Mouse (Mus musculus): ENCODE results near the gene Nectin3. TPM values are rescaled to one million over a fixed set of nuclear protein-coding genes. Genes with fewer than 3 reads are reported as not detected.

Gene Nectin3
- 9.4 and 11.3 TPM in 2 replicates for polyA plus RNA-seq (2012; rRNA removed)

- TF ChIP-seq CTCF (IDR thresholded peaks at IDR 0.05; ENCODE audit: borderline replicate concordance, insufficient read depth, low read depth, low read length), result no peak
- TF ChIP-seq POLR2A (IDR thresholded peaks at IDR 0.05; ENCODE audit: borderline replicate concordance, insufficient read depth, low read length), result 0 out of 2 replicates have a peak, but pooled peaks have one; percentile 1
- Histone ChIP-seq H3K4me3 (replicated peaks; ENCODE audit: insufficient read depth, low read depth, low read length) (peak within 1 kb of the TSS; percentile 64), H3K27me3 (ENCODE audit: control insufficient read depth, insufficient read depth, low read length) (no peaks in the 10 kb centered on the region), H3K4me1 (ENCODE audit: control insufficient read depth, insufficient read depth, low read length) (no peaks in the 10 kb centered on the region; the same call in 1 of the 2 replicates), H3K27ac (ENCODE audit: insufficient read depth, low read length) (peak within 1 kb of the TSS; percentile 95)
- DNase-seq, result no peak
- whole genome bisulfite sequencing, result 1% methylated on average over 4 of the region's 4 CpGs
Observed at GRCm38 (mm10) chr16:46498421-46498789, at the start of gene Nectin3. TSS of gene Nectin3 (minus strand) at chr16:46498525.

GRCm38 (mm10) chr16:46538092-46538491, 39.8 kb upstream of the Nectin3 start:
- H3K27me3 ChIP-seq (ENCODE audit: control insufficient read depth, insufficient read depth, low read length), result no peaks in the 10 kb centered on the region
- no peak overlapping the region for H3K4me3 ChIP-seq (replicated peaks; ENCODE audit: insufficient read depth, low read depth, low read length)
- no peaks in the 10 kb centered on the region for H3K4me1 ChIP-seq (ENCODE audit: control insufficient read depth, insufficient read depth, low read length)
- no peak for DNase-seq
- WGBS, result 93% methylated on average over 3 of the region's 3 CpGs
- no peak overlapping the region for H3K27ac ChIP-seq (ENCODE audit: insufficient read depth, low read length)
- TF ChIP-seq POLR2A (IDR thresholded peaks at IDR 0.05; ENCODE audit: borderline replicate concordance, insufficient read depth, low read length), result no peak
- no peak for TF ChIP-seq CTCF (IDR thresholded peaks at IDR 0.05; ENCODE audit: borderline replicate concordance, insufficient read depth, low read depth, low read length)

DNA sequence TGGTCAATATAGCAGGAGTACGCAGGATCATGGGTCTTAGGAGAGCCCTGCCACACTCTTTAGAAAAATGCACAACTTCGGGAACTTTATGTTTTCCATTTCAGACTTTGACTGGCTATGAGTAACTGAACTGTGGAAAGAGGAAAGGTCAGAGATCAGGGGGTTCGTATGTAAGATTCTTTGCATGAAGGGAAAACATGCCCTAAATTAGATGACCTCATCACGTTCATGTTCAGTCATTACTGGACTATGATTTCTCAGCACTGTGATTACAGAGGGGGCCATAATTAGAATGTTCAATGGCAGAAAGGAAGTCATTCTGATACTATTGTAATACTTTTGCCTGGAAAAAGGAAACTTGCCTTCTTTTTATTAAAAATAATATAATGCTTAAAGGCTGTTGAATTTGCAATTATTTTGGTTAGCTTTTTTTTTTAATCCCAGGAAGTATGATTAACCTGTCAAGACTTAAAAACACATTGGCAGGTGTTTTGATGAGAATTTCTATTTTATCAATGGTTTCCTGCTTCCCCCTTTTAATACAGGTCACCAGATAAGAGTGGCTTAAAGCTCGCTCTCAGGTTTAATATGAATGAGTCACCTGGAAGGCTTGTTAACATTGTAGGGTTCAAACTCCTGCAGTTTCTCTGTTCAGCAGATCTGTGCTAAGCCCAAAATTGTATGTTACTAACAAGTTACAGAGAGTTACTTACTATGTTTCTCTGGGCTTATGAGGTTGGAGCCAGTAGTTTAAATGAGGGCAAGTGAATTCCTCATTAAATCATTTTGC, 34.3 kb upstream of the Nectin3 start:
- no peaks in the 10 kb centered on the region for H3K4me1 ChIP-seq (ENCODE audit: control insufficient read depth, insufficient read depth, low read length)
- 93% methylated on average over 5 of the region's 5 CpGs for WGBS
- no peak for DNase-seq
- H3K27me3 ChIP-seq (ENCODE audit: control insufficient read depth, insufficient read depth, low read length), result no peaks in the 10 kb centered on the region
- no peak overlapping the region for H3K27ac ChIP-seq (ENCODE audit: insufficient read depth, low read length)
- TF ChIP-seq POLR2A (IDR thresholded peaks at IDR 0.05; ENCODE audit: borderline replicate concordance, insufficient read depth, low read length) (no peak), CTCF (IDR thresholded peaks at IDR 0.05; ENCODE audit: borderline replicate concordance, insufficient read depth, low read depth, low read length) (no peak)
- no peak overlapping the region for H3K4me3 ChIP-seq (replicated peaks; ENCODE audit: insufficient read depth, low read depth, low read length)

- 58% methylated on average over 3 of the region's 3 CpGs for WGBS
- Histone ChIP-seq H3K4me1 (ENCODE audit: control insufficient read depth, insufficient read depth, low read length) (no peaks in the 10 kb centered on the region), H3K4me3 (replicated peaks; ENCODE audit: insufficient read depth, low read depth, low read length) (no peak overlapping the region), H3K27me3 (ENCODE audit: control insufficient read depth, insufficient read depth, low read length) (no peaks in the 10 kb centered on the region), H3K27ac (ENCODE audit: insufficient read depth, low read length) (no peak overlapping the region)
- TF ChIP-seq POLR2A (IDR thresholded peaks at IDR 0.05; ENCODE audit: borderline replicate concordance, insufficient read depth, low read length), result no peak
- TF ChIP-seq CTCF (IDR thresholded peaks at IDR 0.05; ENCODE audit: borderline replicate concordance, insufficient read depth, low read depth, low read length), result no peak
- no peak for DNase-seq
Observed at GRCm38 (mm10) chr16:46531023-46531422, 32.7 kb upstream of the Nectin3 start.

GRCm38 (mm10) chr16:46520885-46521417, 22.6 kb upstream of the Nectin3 start:
- DNase-seq, result no peak
- Histone ChIP-seq H3K4me1 (ENCODE audit: control insufficient read depth, insufficient read depth, low read length) (no peaks in the 10 kb centered on the region), H3K4me3 (replicated peaks; ENCODE audit: insufficient read depth, low read depth, low read length) (no peak overlapping the region), H3K27ac (ENCODE audit: insufficient read depth, low read length) (no peak overlapping the region), H3K27me3 (ENCODE audit: control insufficient read depth, insufficient read depth, low read length) (no peaks in the 10 kb centered on the region)
- TF ChIP-seq POLR2A (IDR thresholded peaks at IDR 0.05; ENCODE audit: borderline replicate concordance, insufficient read depth, low read length) (no peak), CTCF (IDR thresholded peaks at IDR 0.05; ENCODE audit: borderline replicate concordance, insufficient read depth, low read depth, low read length) (no peak)
- WGBS, result 79% methylated on average over 5 of the region's 5 CpGs

DNA sequence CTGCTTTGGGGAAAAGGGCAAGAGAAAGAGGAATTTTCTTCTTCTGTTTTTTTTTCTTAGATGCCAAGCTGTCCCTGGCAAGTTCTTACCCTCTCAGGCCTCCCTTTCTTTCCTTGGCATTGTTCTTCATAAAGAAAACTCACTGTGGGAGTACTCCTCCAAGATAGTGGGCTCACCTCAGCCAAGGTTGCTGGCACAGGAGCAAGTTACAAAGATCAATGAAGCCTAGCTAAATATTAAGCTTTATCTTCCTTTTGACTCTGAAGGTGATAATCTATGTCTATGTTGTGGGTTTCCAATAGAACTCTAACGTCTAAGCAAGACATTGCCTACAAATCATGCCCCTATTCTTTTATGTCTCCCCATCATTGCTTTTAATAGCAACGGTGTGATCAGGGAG, 21.3 kb upstream of the Nectin3 start:
- TF ChIP-seq POLR2A (IDR thresholded peaks at IDR 0.05; ENCODE audit: borderline replicate concordance, insufficient read depth, low read length), result no peak
- no peak for TF ChIP-seq CTCF (IDR thresholded peaks at IDR 0.05; ENCODE audit: borderline replicate concordance, insufficient read depth, low read depth, low read length)
- Histone ChIP-seq H3K4me3 (replicated peaks; ENCODE audit: insufficient read depth, low read depth, low read length) (no peak overlapping the region), H3K27me3 (ENCODE audit: control insufficient read depth, insufficient read depth, low read length) (no peaks in the 10 kb centered on the region), H3K4me1 (ENCODE audit: control insufficient read depth, insufficient read depth, low read length) (no peaks in the 10 kb centered on the region), H3K27ac (ENCODE audit: insufficient read depth, low read length) (no peak overlapping the region)
- 91% methylated on average over 2 of the region's 2 CpGs for WGBS
- no peak for DNase-seq

DNA sequence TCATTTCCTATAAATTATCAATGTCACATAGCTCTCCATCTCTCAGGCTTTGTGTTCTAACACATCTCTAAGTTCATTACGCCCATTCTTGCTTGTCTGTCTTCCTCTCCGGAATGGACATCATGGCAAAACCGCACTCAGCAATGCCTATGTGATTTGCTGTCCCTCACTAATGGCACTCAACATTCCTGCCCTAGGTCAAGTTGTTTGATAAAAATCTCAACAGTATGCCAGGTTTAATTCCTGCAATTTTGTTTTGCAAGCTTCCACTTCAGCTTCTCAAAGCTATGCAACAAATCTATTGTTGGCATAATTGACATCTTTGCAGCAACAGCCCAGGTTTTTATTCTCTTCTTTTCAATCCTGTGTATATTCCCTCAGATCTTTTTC, 9.6 kb upstream of the Nectin3 start:
- Histone ChIP-seq H3K27me3 (ENCODE audit: control insufficient read depth, insufficient read depth, low read length) (no peaks in the 10 kb centered on the region), H3K4me1 (ENCODE audit: control insufficient read depth, insufficient read depth, low read length) (no peaks in the 10 kb centered on the region), H3K27ac (ENCODE audit: insufficient read depth, low read length) (no peak overlapping the region), H3K4me3 (replicated peaks; ENCODE audit: insufficient read depth, low read depth, low read length) (no peak overlapping the region)
- 96% methylated on average over 3 of the region's 3 CpGs for WGBS
- DNase-seq, result no peak
- TF ChIP-seq POLR2A (IDR thresholded peaks at IDR 0.05; ENCODE audit: borderline replicate concordance, insufficient read depth, low read length), result no peak
- no peak for TF ChIP-seq CTCF (IDR thresholded peaks at IDR 0.05; ENCODE audit: borderline replicate concordance, insufficient read depth, low read depth, low read length)
